Mouse (Mus musculus) left cerebral cortex, adult 8-10 months (tissue): Measurements from ENCODE around the gene Carm1. TPM values are rescaled to one million over a fixed set of nuclear protein-coding genes. Genes with fewer than 3 reads are reported as not detected.
"Not testable (repeated sequence)": the region's sequence is repeated elsewhere in the genome, so short reads cannot be mapped to it uniquely, and the experiment has no call there.

Source experiments
- DNase-seq, 2 experiments: peaks; one replicate each; pipeline ENCODE4 v3.0.0; 2022; ENCODE audit warnings: low spot score in 2 of 2
- total RNA-seq, 4 experiments: library from RNA; stranded (reverse); gene quantifications; 2 replicates each; pipeline ENCODE4 v1.2.4; 2022

Carm1 gene
- 10 to 100 TPM; 76.4 to 91.3 (median 83.1) TPM for total RNA-seq

GRCm38 (mm10) chr9:21546789-21547074 lies at the start of gene Carm1:
Gene Carm1 (plus strand): TSS chr9:21546894.
- peak; percentile 40 to 46 for DNase-seq

- no peak for DNase-seq
Measured at GRCm38 (mm10) chr9:21497050-21497542, 49.6 kb upstream of the Carm1 start.

- no peak for DNase-seq
Measured at GRCm38 (mm10) chr9:21497664-21498063, 49.0 kb upstream of the Carm1 start.

- no peak for DNase-seq
Measured at GRCm38 (mm10) chr9:21498284-21498902, 48.3 kb upstream of the Carm1 start.

GRCm38 (mm10) chr9:21503352-21503751 lies 43.3 kb upstream of the Carm1 start:
- no peak for DNase-seq

GRCm38 (mm10) chr9:21505767-21506166 lies 40.9 kb upstream of the Carm1 start:
- DNase-seq, result no peak

GRCm38 (mm10) chr9:21507753-21508430 lies 38.8 kb upstream of the Carm1 start:
- DNase-seq, result peak in 1 of 2 experiments; percentile 41

- DNase-seq, result no peak
Measured at GRCm38 (mm10) chr9:21508871-21509404, 37.8 kb upstream of the Carm1 start.

- DNase-seq, result peak; percentile 94 to 95
Measured at GRCm38 (mm10) chr9:21509772-21510688, 36.7 kb upstream of the Carm1 start, which contains the start of gene Tmed1. Gene Tmed1 (minus strand): TSS chr9:21510252.

- no peak for DNase-seq
Measured at GRCm38 (mm10) chr9:21510689-21511015, 36.0 kb upstream of the Carm1 start.

- no peak for DNase-seq
Measured at GRCm38 (mm10) chr9:21511052-21511451, 35.6 kb upstream of the Carm1 start.

GRCm38 (mm10) chr9:21513466-21513865 lies 33.2 kb upstream of the Carm1 start:
- no peak for DNase-seq

- no peak for DNase-seq
Measured at GRCm38 (mm10) chr9:21517947-21518495, 28.7 kb upstream of the Carm1 start.

GRCm38 (mm10) chr9:21518690-21519089 lies 28.0 kb upstream of the Carm1 start:
- DNase-seq, result not testable (repeated sequence)

GRCm38 (mm10) chr9:21525142-21525936 lies 21.4 kb upstream of the Carm1 start:
- DNase-seq, result no peak

GRCm38 (mm10) chr9:21525937-21526633 lies 20.6 kb upstream of the Carm1 start, which contains the start of gene AB124611:
Gene AB124611 (plus strand): TSS chr9:21526176.
- no peak for DNase-seq

- no peak for DNase-seq
Measured at GRCm38 (mm10) chr9:21526634-21526944, 20.1 kb upstream of the Carm1 start.

- no peak for DNase-seq
Measured at GRCm38 (mm10) chr9:21527100-21527801, 19.4 kb upstream of the Carm1 start.

- no peak for DNase-seq
Measured at GRCm38 (mm10) chr9:21527917-21528324, 18.8 kb upstream of the Carm1 start.

- no peak for DNase-seq
Measured at GRCm38 (mm10) chr9:21536501-21536900, 10.2 kb upstream of the Carm1 start.
